Mouse (Mus musculus) heart, postnatal 25 days (tissue): ENCODE measurements around the gene Cryga. TPM values are rescaled to one million over a fixed set of nuclear protein-coding genes. Genes with fewer than 3 reads are reported as not detected.
A peak's percentile ranks its signal among the peaks of the same experiment; 100 is the strongest.

Source experiments
- DNase-seq: peaks from one replicate; pipeline ENCODE4 v3.0.0; 2022; ENCODE audit warnings: low spot score
- intact Hi-C: fragments of 180-260 bp; cut with DNase I; formaldehyde crosslinking; loops from one replicate; pipeline ENCODE4 v1.15.1; 2025
- total RNA-seq, 2 experiments: library from RNA; stranded (reverse); gene quantifications; 2 replicates each; pipeline ENCODE4 v1.2.3; 2021

Cryga gene
- not detected for total RNA-seq

DNA sequence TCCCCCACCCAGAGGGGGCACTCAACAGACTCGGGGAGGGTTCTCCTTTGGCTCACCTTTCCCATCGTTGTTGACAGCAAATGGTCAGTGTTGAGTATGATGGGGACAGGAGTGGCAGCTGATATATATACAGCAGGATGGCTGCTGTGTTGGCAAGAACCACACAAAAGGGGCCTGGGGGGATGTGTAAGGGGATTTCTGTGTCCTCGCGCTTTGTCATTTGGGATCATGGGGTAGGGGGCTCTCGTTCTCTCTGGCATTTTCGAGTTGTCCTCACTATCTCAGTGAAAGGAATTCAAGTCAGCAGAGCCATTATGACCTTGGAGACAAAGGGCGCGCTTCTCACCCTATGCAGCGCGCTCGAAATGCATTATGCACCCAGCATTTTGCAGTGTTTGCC lies at the start of gene Cryga:
TSS of gene Cryga (minus strand) at position 101 of the 400 bp plus-strand sequence.
- DNase-seq, result no peak
- intact Hi-C loops, result no loop called here

- intact Hi-C loops, result no loop called here
- no peak for DNase-seq
These were observed 44.8 kb upstream of the Cryga start for GRCm38 (mm10) chr1:65147971-65148370.

GRCm38 (mm10) chr1:65147326-65147725 lies 44.2 kb upstream of the Cryga start:
- intact Hi-C loops, result no loop called here
- no peak for DNase-seq

- intact Hi-C loops, result no loop called here
- DNase-seq, result no peak
These were observed 43.4 kb upstream of the Cryga start for GRCm38 (mm10) chr1:65146601-65147000.

DNA sequence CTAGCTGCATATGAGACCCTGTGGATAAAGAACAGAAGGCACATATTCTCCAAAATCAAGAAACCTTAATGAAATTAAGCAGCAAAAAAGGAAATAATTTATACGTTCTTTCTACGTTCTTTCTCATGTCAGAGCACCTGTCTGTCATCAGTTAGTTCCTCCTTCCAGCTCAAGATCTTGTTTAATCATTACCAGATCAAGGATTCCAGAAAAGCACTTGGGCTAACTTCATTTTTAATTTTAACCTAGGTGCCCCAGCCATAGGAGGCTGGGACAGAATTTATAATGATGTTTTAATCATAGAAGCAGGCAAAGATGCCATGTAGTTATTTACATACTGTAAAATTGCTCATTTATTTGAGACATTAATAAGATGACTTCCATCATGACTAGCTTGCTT lies 41.6 kb upstream of the Cryga start:
- intact Hi-C loops, result no loop called here
- DNase-seq, result no peak

DNA sequence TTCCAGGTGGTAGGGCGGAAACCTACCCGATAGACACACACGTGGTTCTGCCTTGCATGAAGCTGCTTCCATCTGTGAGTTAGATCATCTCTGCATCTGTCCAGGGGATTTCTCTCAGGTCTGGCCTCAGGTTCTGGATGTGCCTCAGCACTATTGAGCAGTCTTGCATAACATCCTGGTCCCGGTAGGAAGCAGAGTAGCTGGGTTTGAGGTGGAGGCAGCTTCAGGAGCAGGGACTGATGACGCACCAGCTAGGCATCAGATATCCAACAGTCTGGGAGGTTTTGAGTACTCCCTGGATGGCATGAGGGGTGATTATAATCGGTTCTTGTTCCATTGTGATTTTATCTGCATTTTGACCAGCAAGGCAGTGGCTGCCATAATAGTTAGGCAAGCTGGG lies 34.4 kb upstream of the Cryga start:
- DNase-seq, result no peak

GRCm38 (mm10) chr1:65132833-65133232 lies 29.7 kb upstream of the Cryga start:
- DNase-seq, result no peak
- intact Hi-C loops, result no loop called here

More for the DNA sequence above, 34.4 kb upstream of the Cryga start:
- intact Hi-C loops, result no loop called here

- intact Hi-C loops, result no loop called here
- DNase-seq, result no peak
These were observed 28.5 kb upstream of the Cryga start for GRCm38 (mm10) chr1:65131671-65132070.

DNA sequence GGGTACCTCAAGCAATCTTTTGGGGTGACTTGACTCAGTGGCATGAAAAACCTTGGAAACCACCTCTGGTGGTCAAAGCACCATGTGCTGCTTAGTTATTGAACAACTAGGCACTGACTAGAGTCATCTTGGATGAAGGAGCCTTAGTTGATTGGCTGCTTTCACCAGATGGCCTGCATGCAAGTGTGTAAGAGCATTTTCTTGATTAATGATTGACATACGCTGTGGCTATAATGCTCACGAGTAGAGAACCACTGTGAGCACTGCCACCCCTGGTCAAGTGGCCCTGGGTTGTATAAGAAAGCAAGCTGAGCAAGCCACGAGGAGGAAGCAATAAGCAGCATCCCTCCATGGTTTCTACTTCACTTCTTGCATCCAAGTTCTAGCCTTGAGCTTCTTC lies 27.1 kb upstream of the Cryga start:
- intact Hi-C loops, result no loop called here

DNA sequence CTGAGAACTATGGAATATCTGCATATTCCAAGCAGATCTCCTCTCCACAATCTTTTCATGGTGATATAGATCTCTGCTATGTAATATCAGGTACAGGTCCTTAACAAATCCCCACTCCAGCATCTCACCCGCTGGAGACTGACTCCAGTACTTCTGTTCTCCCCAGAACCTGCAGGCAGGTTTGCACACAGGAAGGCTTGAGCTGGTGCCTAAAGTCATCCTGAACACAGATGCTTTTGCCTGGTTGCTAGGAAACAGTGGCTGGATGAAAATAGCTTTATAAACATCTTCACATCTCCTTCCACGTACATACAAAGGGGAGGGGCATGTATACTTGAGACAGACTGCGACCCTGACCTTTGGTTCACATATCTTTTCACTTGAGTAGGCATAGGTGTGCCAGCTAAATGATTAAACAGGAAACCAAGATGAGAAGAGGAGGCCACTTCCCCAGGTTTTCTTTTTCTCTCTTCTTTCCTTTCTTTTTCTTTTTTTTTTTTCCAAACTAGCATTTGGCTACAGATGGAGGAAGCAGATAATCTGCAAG lies 26.5 kb upstream of the Cryga start:
- intact Hi-C loops, result no loop called here
- DNase-seq, result no peak

More for the DNA sequence above, 27.1 kb upstream of the Cryga start:
- no peak for DNase-seq

- DNase-seq, result no peak
- intact Hi-C loops, result no loop called here
These were observed 19.6 kb upstream of the Cryga start, which contains the start of gene D630023F18Rik for GRCm38 (mm10) chr1:65122574-65123372. TSS of gene D630023F18Rik (minus strand) at chr1:65123214.

DNA sequence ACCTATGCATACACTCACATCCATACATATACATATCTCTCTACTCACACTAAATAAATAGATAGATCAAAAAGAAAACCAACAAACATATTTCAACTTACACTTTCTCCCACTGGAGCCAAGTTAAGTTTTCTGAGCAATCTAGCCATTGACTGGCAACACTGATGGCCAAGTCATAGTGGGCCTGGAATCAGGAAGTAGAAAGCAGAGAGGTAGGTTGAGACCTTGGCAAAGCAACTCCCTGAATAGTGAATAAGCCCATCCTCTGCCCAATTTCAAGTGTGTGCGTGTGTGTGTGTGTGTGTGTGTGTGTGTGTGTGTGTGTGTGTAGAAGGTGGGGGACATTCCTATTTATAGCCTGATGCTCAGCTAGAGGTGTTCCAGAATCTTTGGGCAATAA lies 16.3 kb upstream of the Cryga start, which contains the start of gene Gm28845:
TSS of gene Gm28845 (minus strand) at position 121 of the 400 bp plus-strand sequence.
- intact Hi-C loops, result no loop called here
- no peak for DNase-seq

GRCm38 (mm10) chr1:65118150-65118913 lies 15.2 kb upstream of the Cryga start:
- no peak for DNase-seq
- intact Hi-C loops, result no loop called here

- no peak for DNase-seq
- intact Hi-C loops, result loop anchor here (2.0 kb wide), 1 partner anchor 65 kb away; no protein-coding TSS in a partner anchor
These were observed 10.5 kb upstream of the Cryga start for GRCm38 (mm10) chr1:65113536-65114172.

GRCm38 (mm10) chr1:65112807-65113196 lies 9.6 kb upstream of the Cryga start:
- intact Hi-C loops, result loop anchor here (2.0 kb wide), 1 partner anchor 66 kb away; no protein-coding TSS in a partner anchor
- DNase-seq, result no peak

DNA sequence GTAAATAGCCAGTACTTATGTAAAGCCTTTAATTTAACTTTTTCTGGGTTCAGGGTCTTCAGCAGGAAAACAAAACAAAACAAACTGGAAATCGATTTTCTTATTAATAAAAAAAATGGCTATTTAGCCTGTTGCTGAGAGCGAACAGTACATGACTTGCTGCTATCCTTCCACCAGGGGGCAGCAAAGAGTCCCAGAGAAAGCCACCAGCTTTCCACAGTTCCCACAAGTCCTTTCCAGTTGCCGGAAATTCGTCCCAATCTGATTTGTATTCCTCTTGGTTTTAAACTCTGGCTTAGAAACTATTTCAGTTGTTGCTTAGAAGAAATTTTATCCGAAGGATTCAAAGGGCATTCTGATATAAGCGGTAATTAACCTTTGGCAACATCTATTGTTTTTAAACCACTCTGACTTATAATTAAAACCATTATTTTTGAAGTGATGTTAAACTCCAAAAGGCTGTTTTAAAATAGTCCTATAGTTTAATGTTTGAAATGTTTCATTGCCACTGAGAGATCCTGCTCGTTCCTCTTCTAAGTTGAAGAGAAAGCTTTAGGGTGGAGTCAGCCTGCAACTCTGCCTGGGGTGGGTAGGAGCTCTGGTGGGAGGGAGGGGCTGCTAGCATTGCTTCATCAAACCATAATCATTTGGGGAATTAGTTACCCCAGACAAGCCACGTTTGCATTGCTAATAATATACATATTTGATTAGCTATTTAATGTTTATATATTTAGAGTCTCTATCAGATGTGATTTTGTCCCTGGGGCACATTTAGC lies 9.0 kb upstream of the Cryga start:
- DNase-seq, result peak; percentile 16
- intact Hi-C loops, result loop anchor here (2.0 kb wide), 1 partner anchor 67 kb away; no protein-coding TSS in a partner anchor

GRCm38 (mm10) chr1:65109756-65110435 lies 6.7 kb upstream of the Cryga start:
- intact Hi-C loops, result no loop called here
- DNase-seq, result no peak

DNA sequence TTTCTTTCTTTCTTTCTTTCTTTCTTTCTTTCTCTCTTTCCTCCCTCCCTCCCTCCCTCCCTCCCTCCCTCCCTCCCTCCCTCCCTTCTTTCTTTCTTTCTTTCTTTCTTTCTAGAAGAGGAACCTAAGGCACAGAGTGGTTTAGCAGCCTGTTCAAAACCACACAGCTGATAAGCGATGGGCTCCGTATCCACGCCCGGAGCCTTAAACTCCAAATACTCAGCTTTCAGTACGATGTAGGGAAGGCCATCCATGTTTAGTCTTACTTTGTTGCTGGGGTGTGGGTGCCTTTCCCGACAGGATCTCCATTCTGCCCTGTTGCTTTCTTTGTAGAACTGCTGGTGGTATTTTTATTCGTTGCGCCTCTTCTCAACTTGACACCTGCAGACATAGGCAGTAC lies 6.0 kb upstream of the Cryga start:
- no peak for DNase-seq
- intact Hi-C loops, result no loop called here
